Mouse (Mus musculus): ENCODE data around the gene Hlcs. TPM values are rescaled to one million over a fixed set of nuclear protein-coding genes. Genes with fewer than 3 reads are reported as not detected.

Gene Hlcs
- polyA plus RNA-seq, 1 experiment from 2014 or later, result 7.9 TPM

DNA sequence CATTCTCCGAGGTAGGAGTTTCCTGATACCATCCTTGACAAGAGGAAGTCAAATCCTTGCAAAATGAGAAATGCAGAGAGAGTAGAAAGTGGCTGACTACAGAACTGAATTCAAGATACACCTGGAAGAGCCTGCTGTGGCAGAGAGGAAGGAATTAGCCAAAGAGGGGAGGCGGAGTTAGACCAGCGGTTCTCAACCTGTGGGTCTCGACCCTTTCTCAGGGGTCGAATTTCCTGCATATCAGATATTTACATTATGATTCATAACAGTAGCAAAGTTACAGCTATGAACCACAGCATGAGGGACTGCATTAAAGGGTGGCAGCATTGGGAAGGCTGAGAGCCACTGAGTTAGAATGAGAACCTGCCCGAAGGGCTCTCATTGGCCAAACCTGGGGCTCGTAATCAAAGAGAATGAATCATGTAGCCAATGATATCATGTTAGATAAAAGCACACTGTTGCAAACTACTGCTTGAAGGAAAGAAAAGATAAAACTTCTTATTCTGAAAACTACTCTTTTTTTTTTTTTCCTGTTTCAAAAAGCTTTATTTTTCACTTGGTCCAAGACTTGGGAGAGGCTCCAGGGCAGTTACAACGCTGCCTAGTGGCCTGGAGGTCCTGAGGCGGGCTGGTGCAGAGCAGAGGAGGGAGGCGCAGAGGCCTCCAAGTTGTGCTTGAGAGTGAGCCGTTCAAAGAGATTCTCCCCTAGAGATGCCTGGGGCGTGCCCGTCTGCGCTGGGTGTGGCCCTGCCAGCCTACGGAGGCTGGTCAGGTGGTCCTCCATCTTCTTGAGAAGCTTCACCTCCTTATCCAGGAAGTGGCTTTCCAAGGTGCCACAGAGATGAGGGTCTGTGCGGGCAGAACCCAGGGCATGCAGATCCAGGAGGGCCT lies 144.5 kb downstream of the Hlcs start:
- no peak overlapping the region for H3K27ac ChIP-seq (ENCODE audit: low read depth, low read length)
- no peaks in the 10 kb centered on the region for H3K9me3 ChIP-seq (ENCODE audit: control insufficient read depth, low read length)
- peaks cover 4% of the 10 kb centered on the region for H3K4me1 ChIP-seq (ENCODE audit: control insufficient read depth, insufficient read depth, low read depth, low read length)
- no peaks in the 10 kb centered on the region; the same call in none of the 2 replicates for H3K27me3 ChIP-seq (replicated peaks; ENCODE audit: control insufficient read depth, insufficient read depth, low read length)
- no peak overlapping the region for H3K4me3 ChIP-seq (ENCODE audit: low read length)
- no peak overlapping the region for H3K9ac ChIP-seq (ENCODE audit: low read depth, low read length)
- no peak overlapping the region for H3K4me2 ChIP-seq (ENCODE audit: low read length)
- no peaks in the 10 kb centered on the region for H3K36me3 ChIP-seq (ENCODE audit: control insufficient read depth, insufficient read depth, low read length)
- WGBS, result 92% methylated on average over 16 of the region's 16 CpGs
- ATAC-seq, result no peak

DNA sequence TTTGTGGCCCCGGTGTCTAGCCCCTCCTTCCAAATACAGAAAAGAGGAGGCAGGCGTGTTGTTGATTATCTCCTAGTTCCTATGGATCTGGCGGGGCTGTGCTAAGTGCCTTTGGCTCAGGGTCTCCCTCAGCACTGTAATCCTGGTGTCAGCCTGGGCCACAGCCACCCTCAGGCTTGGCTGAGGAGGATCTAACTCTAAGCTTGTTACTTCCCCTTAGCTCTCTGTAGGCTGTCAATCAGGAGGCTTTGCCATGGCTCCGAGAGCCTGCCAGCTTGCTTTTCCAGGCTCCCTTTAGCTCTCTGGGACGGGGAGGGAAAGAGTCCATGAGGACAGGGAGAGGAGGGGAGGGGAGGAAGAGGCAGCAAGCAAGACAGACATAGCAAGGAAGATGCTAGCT lies 148.4 kb downstream of the Hlcs start:
- Histone ChIP-seq H3K9me3 (ENCODE audit: control insufficient read depth, low read length) (no peaks in the 10 kb centered on the region), H3K36me3 (ENCODE audit: control insufficient read depth, insufficient read depth, low read length) (no peaks in the 10 kb centered on the region), H3K4me2 (ENCODE audit: low read length) (no peak overlapping the region), H3K27me3 (replicated peaks; ENCODE audit: control insufficient read depth, insufficient read depth, low read length) (no peaks in the 10 kb centered on the region; the same call in 1 of the 2 replicates), H3K9ac (ENCODE audit: low read depth, low read length) (no peak overlapping the region), H3K4me3 (ENCODE audit: low read length) (no peak overlapping the region), H3K4me1 (ENCODE audit: control insufficient read depth, insufficient read depth, low read depth, low read length) (peaks cover 4% of the 10 kb centered on the region), H3K27ac (ENCODE audit: low read depth, low read length) (no peak overlapping the region)
- 44% methylated on average over 5 of the region's 5 CpGs for WGBS
- peak; percentile 48; the same call in 1 of the 2 replicates for ATAC-seq

DNA sequence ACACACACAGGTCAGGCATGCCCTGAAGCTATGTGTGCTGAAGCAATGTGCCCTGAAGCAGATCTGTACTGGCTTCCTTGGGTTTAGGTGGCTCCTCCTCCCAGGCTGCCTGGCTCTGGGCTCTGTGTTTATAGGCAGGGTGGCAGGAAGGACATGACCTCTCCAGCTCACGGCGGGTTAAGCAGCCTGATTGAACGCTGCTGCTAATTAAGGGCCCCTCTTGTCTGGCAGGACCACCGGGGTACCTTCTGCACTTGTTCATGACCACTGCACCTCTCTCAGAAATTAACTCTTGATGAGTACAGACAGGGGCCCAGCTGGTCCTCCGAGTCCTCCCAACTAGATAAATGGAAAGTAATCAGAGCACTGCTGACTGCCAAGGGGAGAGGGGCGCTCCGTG lies 149.1 kb downstream of the Hlcs start:
- WGBS, result 19% methylated on average over 7 of the region's 7 CpGs
- H3K4me3 ChIP-seq (ENCODE audit: low read length), result no peak overlapping the region
- H3K27ac ChIP-seq (ENCODE audit: low read depth, low read length), result no peak overlapping the region
- no peak overlapping the region for H3K4me2 ChIP-seq (ENCODE audit: low read length)
- no peak overlapping the region for H3K9ac ChIP-seq (ENCODE audit: low read depth, low read length)
- H3K4me1 ChIP-seq (ENCODE audit: control insufficient read depth, insufficient read depth, low read depth, low read length), result peaks cover 4% of the 10 kb centered on the region
- H3K27me3 ChIP-seq (replicated peaks; ENCODE audit: control insufficient read depth, insufficient read depth, low read length), result no peaks in the 10 kb centered on the region; the same call in 1 of the 2 replicates
- ATAC-seq, result peak; percentile 48; the same call in 1 of the 2 replicates
- no peaks in the 10 kb centered on the region for H3K36me3 ChIP-seq (ENCODE audit: control insufficient read depth, insufficient read depth, low read length)
- no peaks in the 10 kb centered on the region for H3K9me3 ChIP-seq (ENCODE audit: control insufficient read depth, low read length)

DNA sequence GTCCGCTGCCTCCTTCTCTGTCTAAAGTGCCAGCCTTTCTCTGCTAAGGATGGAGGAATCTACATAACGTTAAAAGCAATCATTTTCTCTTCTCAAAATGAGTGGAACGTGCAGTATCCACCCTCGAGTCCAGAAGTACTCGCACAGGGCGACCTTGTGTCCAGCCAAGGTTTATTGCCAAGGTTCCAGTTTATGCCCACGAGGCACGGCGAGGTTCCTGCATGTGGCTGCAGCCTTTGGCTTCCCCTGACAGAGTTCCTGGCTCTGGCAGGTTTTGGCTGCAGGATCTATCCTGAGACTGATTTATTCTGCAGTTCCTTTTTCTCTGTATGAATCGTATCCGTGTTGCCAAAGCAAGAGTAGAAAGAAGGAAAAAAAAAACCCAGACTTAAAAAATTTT lies 150.3 kb downstream of the Hlcs start:
- no peaks in the 10 kb centered on the region for H3K36me3 ChIP-seq (ENCODE audit: control insufficient read depth, insufficient read depth, low read length)
- no peaks in the 10 kb centered on the region; the same call in 1 of the 2 replicates for H3K27me3 ChIP-seq (replicated peaks; ENCODE audit: control insufficient read depth, insufficient read depth, low read length)
- 78% methylated on average over 11 of the region's 11 CpGs for WGBS
- H3K27ac ChIP-seq (ENCODE audit: low read depth, low read length), result no peak overlapping the region
- peaks cover 4% of the 10 kb centered on the region for H3K4me1 ChIP-seq (ENCODE audit: control insufficient read depth, insufficient read depth, low read depth, low read length)
- no peak overlapping the region for H3K4me2 ChIP-seq (ENCODE audit: low read length)
- no peak for ATAC-seq
- no peak overlapping the region for H3K4me3 ChIP-seq (ENCODE audit: low read length)
- H3K9ac ChIP-seq (ENCODE audit: low read depth, low read length), result no peak overlapping the region
- no peaks in the 10 kb centered on the region for H3K9me3 ChIP-seq (ENCODE audit: control insufficient read depth, low read length)

DNA sequence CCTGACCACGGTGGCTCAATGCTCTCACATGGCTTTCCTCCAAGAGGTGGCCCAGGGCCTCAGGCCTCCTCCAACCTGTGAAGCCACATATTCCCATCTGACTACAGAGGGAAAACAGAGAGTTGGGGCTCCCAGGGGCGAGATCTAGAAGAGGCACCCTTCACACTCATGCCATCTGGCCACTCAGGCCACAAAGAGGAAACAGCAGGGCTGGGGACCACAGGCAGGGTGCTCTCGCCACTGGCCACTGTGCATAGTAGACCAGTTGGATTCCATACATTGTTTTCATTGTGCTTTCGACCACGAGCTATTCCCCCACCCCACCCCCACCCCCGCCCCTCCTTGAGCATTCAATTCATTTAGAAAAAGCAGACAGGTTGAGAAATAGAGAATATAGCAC lies 151.4 kb downstream of the Hlcs start:
- H3K27ac ChIP-seq (ENCODE audit: low read depth, low read length), result no peak overlapping the region
- no peak for ATAC-seq
- 28% methylated on average over 6 of the region's 6 CpGs for WGBS
- H3K9ac ChIP-seq (ENCODE audit: low read depth, low read length), result no peak overlapping the region
- H3K9me3 ChIP-seq (ENCODE audit: control insufficient read depth, low read length), result no peaks in the 10 kb centered on the region
- H3K36me3 ChIP-seq (ENCODE audit: control insufficient read depth, insufficient read depth, low read length), result no peaks in the 10 kb centered on the region
- H3K27me3 ChIP-seq (replicated peaks; ENCODE audit: control insufficient read depth, insufficient read depth, low read length), result no peaks in the 10 kb centered on the region; the same call in 1 of the 2 replicates
- no peak overlapping the region for H3K4me2 ChIP-seq (ENCODE audit: low read length)
- no peak overlapping the region for H3K4me3 ChIP-seq (ENCODE audit: low read length)
- H3K4me1 ChIP-seq (ENCODE audit: control insufficient read depth, insufficient read depth, low read depth, low read length), result peaks cover 4% of the 10 kb centered on the region

DNA sequence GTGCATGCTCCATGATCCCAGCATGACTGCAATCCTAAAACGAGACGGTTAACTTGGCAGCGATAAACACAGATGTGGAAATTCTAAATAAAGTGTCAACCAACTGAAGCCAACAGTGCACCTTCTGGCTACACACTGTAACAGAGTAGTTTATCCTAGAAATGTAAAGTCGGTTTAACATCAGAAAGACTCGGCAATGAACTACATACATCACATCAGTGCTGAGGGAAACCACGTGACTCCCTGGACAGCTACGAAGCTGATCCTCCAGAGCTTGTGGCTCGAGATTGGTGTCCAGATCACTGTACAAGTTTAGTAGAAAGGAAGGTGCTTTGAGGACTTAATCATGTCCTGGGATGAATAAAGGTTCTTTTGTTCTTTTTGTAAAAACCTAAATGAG lies 155.6 kb downstream of the Hlcs start:
- ATAC-seq, result no peak
- Histone ChIP-seq H3K9me3 (ENCODE audit: control insufficient read depth, low read length) (no peaks in the 10 kb centered on the region), H3K9ac (ENCODE audit: low read depth, low read length) (no peak overlapping the region), H3K4me1 (ENCODE audit: control insufficient read depth, insufficient read depth, low read depth, low read length) (peaks cover 13% of the 10 kb centered on the region), H3K27ac (ENCODE audit: low read depth, low read length) (no peak overlapping the region), H3K36me3 (ENCODE audit: control insufficient read depth, insufficient read depth, low read length) (no peaks in the 10 kb centered on the region), H3K4me3 (ENCODE audit: low read length) (no peak overlapping the region), H3K27me3 (replicated peaks; ENCODE audit: control insufficient read depth, insufficient read depth, low read length) (no peaks in the 10 kb centered on the region), H3K4me2 (ENCODE audit: low read length) (no peak overlapping the region)
- 66% methylated on average over 8 of the region's 8 CpGs for WGBS

DNA sequence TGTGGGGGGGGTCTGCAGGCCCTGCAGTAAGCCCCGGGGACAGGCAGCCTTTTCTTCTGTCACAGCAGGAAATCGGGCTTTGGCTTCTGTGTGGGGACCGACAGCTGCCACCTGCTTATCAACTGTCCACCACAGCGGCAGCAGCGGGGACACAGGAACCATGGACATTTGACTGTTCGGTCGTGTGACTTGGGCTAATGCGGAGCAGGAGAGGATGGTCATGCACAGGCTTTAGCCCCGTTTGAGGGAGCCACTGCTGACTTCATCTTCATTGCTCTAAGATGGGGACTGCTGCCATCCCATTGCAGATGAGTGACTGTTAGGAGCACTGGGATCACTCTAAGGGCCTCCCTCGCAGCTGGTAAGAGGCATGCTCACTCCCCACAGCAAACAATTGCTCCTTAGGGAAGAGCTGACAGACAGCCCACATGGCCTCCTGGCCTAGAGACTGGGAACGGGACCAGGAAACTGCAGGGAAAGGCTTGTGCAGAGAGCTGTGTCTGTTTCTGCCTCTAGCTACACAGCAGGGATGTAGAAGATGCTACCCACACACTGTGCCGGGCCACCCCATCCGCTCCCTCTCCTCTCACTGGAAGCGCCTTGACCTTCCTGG lies 158.2 kb downstream of the Hlcs start:
- 16% methylated on average over 14 of the region's 14 CpGs for WGBS
- H3K9ac ChIP-seq (ENCODE audit: low read depth, low read length), result no peak overlapping the region
- H3K27ac ChIP-seq (ENCODE audit: low read depth, low read length), result no peak overlapping the region
- H3K27me3 ChIP-seq (replicated peaks; ENCODE audit: control insufficient read depth, insufficient read depth, low read length), result no peaks in the 10 kb centered on the region
- H3K4me1 ChIP-seq (ENCODE audit: control insufficient read depth, insufficient read depth, low read depth, low read length), result peaks cover 13% of the 10 kb centered on the region
- H3K36me3 ChIP-seq (ENCODE audit: control insufficient read depth, insufficient read depth, low read length), result no peaks in the 10 kb centered on the region
- H3K4me2 ChIP-seq (ENCODE audit: low read length), result peak overlapping the region; percentile 14; the same call in 1 of the 2 replicates
- no peak overlapping the region for H3K4me3 ChIP-seq (ENCODE audit: low read length)
- H3K9me3 ChIP-seq (ENCODE audit: control insufficient read depth, low read length), result no peaks in the 10 kb centered on the region
- ATAC-seq, result peak; percentile 77

DNA sequence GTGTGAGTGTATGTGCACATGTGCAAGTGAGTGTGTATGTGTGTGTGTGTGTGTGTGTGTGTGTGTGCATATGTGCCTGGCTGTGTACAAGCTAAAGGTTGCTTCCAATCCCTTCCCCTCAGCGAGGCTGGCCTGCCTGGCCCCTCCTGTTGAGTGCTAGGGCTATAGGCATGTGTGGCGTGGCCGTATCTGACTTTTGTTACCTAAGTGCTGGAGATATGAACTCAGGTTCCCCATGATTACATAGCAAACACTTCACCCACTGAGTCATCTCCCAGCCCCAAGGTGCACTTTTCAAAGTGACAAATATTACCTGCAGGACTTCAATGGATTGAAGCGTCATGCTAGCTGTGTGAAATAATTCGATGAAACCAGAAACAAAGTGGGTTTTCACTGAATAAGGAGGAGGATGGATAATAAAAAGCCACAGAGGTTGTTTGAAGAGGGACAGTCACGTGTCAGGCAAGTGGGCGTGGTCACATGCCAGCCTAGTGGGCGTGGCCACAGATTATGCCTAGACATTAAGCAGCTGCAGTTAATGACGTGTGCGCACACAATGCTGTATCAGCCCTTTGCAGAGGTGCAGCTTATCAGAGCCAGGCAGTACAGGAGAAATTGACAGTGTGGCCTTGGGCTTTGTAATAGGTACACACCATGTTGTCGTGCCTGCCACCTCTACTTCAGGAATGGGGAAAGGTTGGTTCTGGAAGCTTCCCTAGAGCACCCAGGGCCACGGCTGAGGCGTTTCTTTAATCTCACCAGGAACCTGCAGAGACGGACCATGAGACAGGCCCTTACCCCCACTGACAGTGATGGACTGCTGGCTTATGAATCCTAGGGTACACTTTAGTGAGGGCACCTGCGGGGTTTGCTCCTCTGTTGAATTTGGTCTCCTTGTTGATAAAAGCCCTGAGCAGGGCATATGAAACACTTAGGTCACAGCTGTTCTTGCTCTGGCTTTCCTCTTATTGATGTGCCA lies 163.0 kb downstream of the Hlcs start:
- H3K9ac ChIP-seq (ENCODE audit: low read depth, low read length), result no peak overlapping the region
- H3K36me3 ChIP-seq (ENCODE audit: control insufficient read depth, insufficient read depth, low read length), result no peaks in the 10 kb centered on the region
- H3K4me1 ChIP-seq (ENCODE audit: control insufficient read depth, insufficient read depth, low read depth, low read length), result peaks cover 17% of the 10 kb centered on the region
- H3K4me3 ChIP-seq (ENCODE audit: low read length), result no peak overlapping the region
- 0 out of 2 replicates have a peak, but pooled peaks cover 2% of the 10 kb centered on the region for H3K27me3 ChIP-seq (replicated peaks; ENCODE audit: control insufficient read depth, insufficient read depth, low read length)
- no peak for ATAC-seq
- H3K4me2 ChIP-seq (ENCODE audit: low read length), result no peak overlapping the region
- no peaks in the 10 kb centered on the region for H3K9me3 ChIP-seq (ENCODE audit: control insufficient read depth, low read length)
- H3K27ac ChIP-seq (ENCODE audit: low read depth, low read length), result no peak overlapping the region
- 80% methylated on average over 15 of the region's 15 CpGs for WGBS

Measured in hindbrain, embryonic 16.5 days (tissue).